Mouse (Mus musculus) olfactory bulb, adult 2 months (tissue): ENCODE data around the gene Glyctk.

ENCODE experiments used
- CTCF ChIP-seq: fragments of 200-500 bp; IDR thresholded peaks from 2 replicates; pipeline ENCODE4 v1.5.1; 2012; ENCODE audit warnings: low read depth, mild to moderate bottlenecking, low read length, moderate library complexity; ENCODE audit not compliant: insufficient read depth
- POLR2A ChIP-seq: fragments of 200-500 bp; IDR thresholded peaks from 2 replicates; pipeline ENCODE4 v1.6.1; 2012; ENCODE audit warnings: mild to moderate bottlenecking, low read depth, low read length, moderate library complexity; ENCODE audit not compliant: insufficient read depth

DNA sequence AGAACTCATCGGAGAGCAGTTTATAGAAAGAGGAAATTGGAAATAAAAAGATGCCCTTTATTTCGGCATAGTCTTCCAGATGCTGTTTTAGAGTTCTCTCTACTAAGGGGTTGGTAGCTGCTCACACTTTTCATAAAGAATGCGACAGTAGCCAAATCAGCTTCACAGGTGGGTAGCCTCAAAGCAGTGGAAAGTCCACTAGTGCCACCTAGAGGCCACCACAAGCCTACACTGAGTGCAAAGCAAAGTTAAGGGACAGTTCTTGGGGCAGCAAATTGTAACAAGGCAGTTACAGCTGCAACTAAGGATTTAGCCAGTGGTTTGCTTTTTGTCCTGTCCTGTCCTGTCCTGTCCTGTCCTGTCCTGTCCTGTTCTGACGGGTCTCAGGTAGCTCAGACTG, 34.3 kb downstream of the Glyctk start:
- TF ChIP-seq POLR2A (no peak), CTCF (no peak)
